Mouse (Mus musculus) embryo, embryonic 9.5 days (tissue): ENCODE results near the gene Arhgap4.

ENCODE experiments used
- DNase-seq: peaks from one replicate; pipeline ENCODE4 v3.0.0-alpha.2; 2017; ENCODE audit errors: extremely low spot score

Gene Arhgap4

GRCm38 (mm10) chrX:73854326-73855086, 67.2 kb downstream of the Arhgap4 start:
- no peak for DNase-seq
